Mouse (Mus musculus) liver, embryonic 14.5 days (tissue): ENCODE measurements around the gene Mab21l3. TPM values are rescaled to one million over a fixed set of nuclear protein-coding genes. Genes with fewer than 3 reads are reported as not detected.

Source experiments
- ATAC-seq: fragments of 200-750 bp; cut with Nextera tagmentation; 2 replicates; pipeline ENCODE4 v1.8.0; 2017; ENCODE audit warnings: moderate number of reproducible peaks, mild to moderate bottlenecking, moderate library complexity; ENCODE audit not compliant: insufficient read depth
- DNase-seq, 3 experiments: peaks; one replicate each; pipeline ENCODE4 v3.0.0-alpha.2; 2012 to 2013; ENCODE audit warnings: low read depth in 3 of 3, low spot score in 3 of 3
- H3K27ac ChIP-seq: fragments of 300-500 bp; sonication (generic); 2 replicates; pipeline ENCODE4 v1.5.1; 2014; ENCODE audit warnings: moderate library complexity, mild to moderate bottlenecking, control low read depth, inconsistent platforms
- H3K27me3 ChIP-seq: fragments of 300-500 bp; sonication (generic); 2 replicates; pipeline ENCODE4 v1.6.1; 2014; ENCODE audit warnings: mild to moderate bottlenecking, low read length, moderate library complexity; ENCODE audit not compliant: control insufficient read depth, insufficient read depth
- H3K36me3 ChIP-seq: fragments of 300-500 bp; sonication (generic); replicated peaks from 2 replicates; pipeline ENCODE4 v1.6.1; 2014; ENCODE audit warnings: low read depth; ENCODE audit not compliant: control insufficient read depth, insufficient read depth
- H3K4me1 ChIP-seq, 2 experiments: fragments of 200-500 bp in 1 of 2; fragments of 300-500 bp in 1 of 2; sonication (generic) in 1 of 2; replicated peaks; 2 replicates each; pipeline ENCODE4 v1.6.1; 2012 to 2014; ENCODE audit warnings: antibody characterized with exemption in 1 of 2, inconsistent platforms in 1 of 2, low read length in 1 of 2; ENCODE audit not compliant: control insufficient read depth in 2 of 2, insufficient read depth in 2 of 2
- H3K4me2 ChIP-seq: fragments of 300-500 bp; sonication (generic); 2 replicates; pipeline ENCODE4 v1.6.1; 2014; ENCODE audit warnings: low read depth, mild to moderate bottlenecking, control low read depth, moderate library complexity
- H3K4me3 ChIP-seq, 2 experiments: fragments of 200-500 bp in 1 of 2; fragments of 300-500 bp in 1 of 2; sonication (generic) in 1 of 2; 2 replicates each; pipeline ENCODE4 v1.5.1; 2012 to 2014; ENCODE audit warnings: low read depth in 2 of 2, low read length in 2 of 2, mild to moderate bottlenecking in 2 of 2, control low read depth in 1 of 2, inconsistent platforms in 1 of 2, moderate library complexity in 1 of 2; ENCODE audit not compliant: insufficient read depth in 1 of 2
- H3K9ac ChIP-seq: fragments of 300-500 bp; sonication (generic); replicated peaks from 2 replicates; pipeline ENCODE4 v1.6.1; 2014; ENCODE audit warnings: mild to moderate bottlenecking, control low read depth, moderate library complexity
- H3K9me3 ChIP-seq: fragments of 300-500 bp; sonication (generic); 2 replicates; pipeline ENCODE4 v1.6.1; 2016; ENCODE audit warnings: low read length, mixed read lengths; ENCODE audit not compliant: control insufficient read depth
- CTCF ChIP-seq: IDR thresholded peaks from 2 replicates; pipeline ENCODE4 v1.5.1; 2016; ENCODE audit warnings: antibody characterized with exemption, low read depth, control low read depth
- EP300 ChIP-seq: IDR thresholded peaks from 2 replicates; pipeline ENCODE4 v1.6.1; 2016; ENCODE audit warnings: antibody characterized with exemption, low read depth
- WGBS: fragments of 180-500 bp; shearing (Covaris S2); extraction: QIAGEN DNeasy Blood & Tissue Kit; methylation state at CpG from one replicate; pipeline ENCODE4 v1.1.7; 2014; ENCODE audit not compliant: insufficient replicate concordance; 5-methylcytosine and 5-hydroxymethylcytosine counted together
- polyA plus RNA-seq, 2 experiments: library from polyadenylated mRNA; depleted of rRNA in 1 of 2; stranded (reverse) in 1 of 2; unstranded in 1 of 2; fragments of >200 nt; fragmentation: Nextera tagmentation in 1 of 2; extraction: Ambion mirVana in 1 of 2; gene quantifications; 2 replicates each; pipeline versions ENCODE4 v1.2.1 to v1.2.3; 2012 to 2014

The Mab21l3 gene
- polyA plus RNA-seq, 2 experiments: 0.02 TPM; not detected in 1

GRCm38 (mm10) chr3:101836045-101836444 lies 12.7 kb downstream of the Mab21l3 start:
- TF ChIP-seq EP300 (no peak), CTCF (no peak)
- Histone ChIP-seq H3K4me1 (no peaks in the 10 kb centered on the region; a peak in 1 of 4 replicates), H3K9ac (no peak overlapping the region), H3K36me3 (no peaks in the 10 kb centered on the region), H3K27me3 (no peaks in the 10 kb centered on the region), H3K9me3 (no peaks in the 10 kb centered on the region), H3K4me2 (no peak overlapping the region; the same call in 1 of the 2 replicates), H3K4me3 (no peak overlapping the region), H3K27ac (no peak overlapping the region)
- 3% methylated on average over 8 of the region's 8 CpGs for WGBS
- no peak for ATAC-seq
- DNase-seq: peak in 1 of 3 experiments; percentile 15

GRCm38 (mm10) chr3:101831189-101831858 lies 17.4 kb downstream of the Mab21l3 start:
- no peak overlapping the region for H3K27ac ChIP-seq
- no peaks in the 10 kb centered on the region for H3K36me3 ChIP-seq
- WGBS: 34% methylated on average over 10 of the region's 10 CpGs
- H3K4me2 ChIP-seq: no peak overlapping the region
- H3K9me3 ChIP-seq: no peaks in the 10 kb centered on the region
- DNase-seq (no peak), ATAC-seq (no peak)
- H3K4me3 ChIP-seq: no peak overlapping the region
- no peaks in the 10 kb centered on the region for H3K27me3 ChIP-seq
- no peak overlapping the region for H3K9ac ChIP-seq
- no peaks in the 10 kb centered on the region; a peak in 1 of 4 replicates for H3K4me1 ChIP-seq
- no peak for TF ChIP-seq CTCF
- no peak for TF ChIP-seq EP300

DNA sequence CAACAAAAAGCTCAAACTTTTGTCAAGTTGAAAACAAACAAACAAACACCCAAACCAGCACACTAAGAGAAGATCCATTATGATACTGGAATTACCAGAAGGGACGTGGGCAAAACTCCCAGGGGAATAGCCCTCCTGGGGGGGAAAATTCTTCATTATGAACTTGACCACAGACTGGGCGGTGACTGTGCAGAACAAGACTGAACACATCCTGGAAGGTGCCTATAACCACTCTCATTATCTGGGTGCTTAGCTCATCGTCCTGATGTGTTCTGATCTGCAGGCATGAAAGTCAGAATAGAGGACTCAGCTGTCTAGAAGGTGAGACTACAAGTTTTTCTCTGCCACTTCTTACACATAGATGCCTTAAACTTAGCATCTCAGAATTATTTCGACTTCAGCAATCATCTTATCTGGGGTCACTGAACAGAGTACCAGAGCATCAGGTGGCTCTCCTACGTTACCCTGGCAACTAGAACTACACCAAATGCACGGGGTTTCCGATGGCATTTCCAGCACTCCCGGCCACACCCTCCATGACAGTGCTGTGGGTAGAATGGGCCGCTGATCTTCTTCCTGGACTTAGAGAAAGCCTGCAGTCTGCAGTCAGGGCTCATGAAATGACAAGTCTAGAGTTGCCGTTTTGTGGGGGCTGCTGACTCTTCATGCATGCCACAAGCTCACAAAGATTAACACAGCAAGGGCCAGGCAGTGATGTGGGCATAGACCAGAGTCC lies 18.7 kb downstream of the Mab21l3 start:
- H3K4me1 ChIP-seq: no peaks in the 10 kb centered on the region; a peak in 1 of 4 replicates
- no peak overlapping the region for H3K27ac ChIP-seq
- ATAC-seq (no peak), DNase-seq (no peak)
- no peak overlapping the region for H3K4me2 ChIP-seq
- H3K9me3 ChIP-seq: no peaks in the 10 kb centered on the region
- 57% methylated on average over 10 of the region's 10 CpGs for WGBS
- H3K27me3 ChIP-seq: no peaks in the 10 kb centered on the region
- no peak for TF ChIP-seq CTCF
- TF ChIP-seq EP300: no peak
- H3K9ac ChIP-seq: no peak overlapping the region
- H3K36me3 ChIP-seq: no peaks in the 10 kb centered on the region
- no peak overlapping the region for H3K4me3 ChIP-seq

DNA sequence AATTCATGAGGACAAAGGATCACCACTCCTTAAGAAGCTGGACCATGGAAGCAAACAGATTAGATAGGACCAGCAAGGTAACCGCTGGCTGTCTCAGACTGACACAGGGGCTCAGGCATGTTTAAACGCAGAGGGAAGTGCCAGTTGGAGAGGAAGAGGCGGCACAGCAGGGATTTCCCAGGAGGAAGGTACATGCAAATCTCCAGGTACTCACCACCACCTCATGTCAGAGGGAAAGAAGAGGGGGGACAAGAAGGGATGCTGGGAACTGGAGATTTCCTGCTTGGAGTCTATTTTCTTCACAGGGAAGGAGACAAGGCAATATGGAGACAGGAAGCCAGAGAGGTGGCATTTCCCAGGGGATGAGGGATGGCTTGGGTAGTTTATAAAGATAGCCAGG lies 20.2 kb downstream of the Mab21l3 start:
- DNase-seq: no peak
- no peak for ATAC-seq
- no peak for TF ChIP-seq EP300
- TF ChIP-seq CTCF: no peak
- H3K4me1 ChIP-seq: no peaks in the 10 kb centered on the region; a peak in 1 of 4 replicates
- H3K36me3 ChIP-seq: no peaks in the 10 kb centered on the region
- H3K9me3 ChIP-seq: no peaks in the 10 kb centered on the region
- H3K4me3 ChIP-seq: no peak overlapping the region
- H3K4me2 ChIP-seq: no peak overlapping the region
- 32% methylated on average over 3 of the region's 3 CpGs for WGBS
- no peak overlapping the region for H3K27ac ChIP-seq
- H3K27me3 ChIP-seq: no peaks in the 10 kb centered on the region
- H3K9ac ChIP-seq: no peak overlapping the region

GRCm38 (mm10) chr3:101827220-101827715 lies 21.5 kb downstream of the Mab21l3 start:
- DNase-seq (no peak), ATAC-seq (no peak)
- H3K27ac ChIP-seq: no peak overlapping the region
- no peak overlapping the region for H3K4me3 ChIP-seq
- no peaks in the 10 kb centered on the region for H3K9me3 ChIP-seq
- H3K4me1 ChIP-seq: no peaks in the 10 kb centered on the region; a peak in 1 of 4 replicates
- no peak overlapping the region for H3K4me2 ChIP-seq
- no peaks in the 10 kb centered on the region for H3K36me3 ChIP-seq
- H3K9ac ChIP-seq: no peak overlapping the region
- TF ChIP-seq EP300: no peak
- TF ChIP-seq CTCF: no peak
- WGBS: 51% methylated on average over 6 of the region's 6 CpGs
- H3K27me3 ChIP-seq: no peaks in the 10 kb centered on the region
